Mouse (Mus musculus) heart, postnatal 0 days (tissue): ENCODE measurements at regions not wholly inside any gene's neighbourhood (a gene's known extent, or its start where the extent isn't known, plus 50 kb on each side); places are given as distances from the start of the nearest gene placed in this dataset.

ENCODE experiments used
- CTCF ChIP-seq: IDR thresholded peaks from 2 replicates; pipeline ENCODE4 v1.5.1; 2016; ENCODE audit warnings: antibody characterized with exemption, control low read depth, low read depth
- EP300 ChIP-seq: IDR thresholded peaks from 2 replicates; pipeline ENCODE4 v1.6.1; 2016; ENCODE audit warnings: antibody characterized with exemption, low read depth

DNA sequence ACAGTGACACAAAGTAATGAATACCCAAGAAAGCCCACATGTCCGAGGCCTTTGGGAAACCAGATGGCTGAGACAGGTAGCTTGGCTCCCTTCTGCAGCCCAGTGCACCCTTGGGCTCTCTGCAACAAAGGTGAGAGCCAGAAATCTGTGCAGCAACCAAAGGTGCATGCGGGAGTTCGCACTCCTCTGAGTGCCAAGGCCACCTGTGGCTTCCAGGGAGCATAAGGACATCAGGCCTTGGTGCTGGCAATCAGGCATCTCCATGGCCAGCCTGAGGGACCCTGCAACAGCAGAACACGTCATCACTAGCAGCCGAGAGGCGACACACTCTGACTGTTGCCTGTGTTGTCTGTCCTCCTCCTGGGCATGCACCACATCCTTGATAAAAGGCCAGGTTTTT is 78.2 kb upstream of the Slc22a12 start:
- no peak for TF ChIP-seq CTCF
- no peak for TF ChIP-seq EP300
